Mouse (Mus musculus) kidney, postnatal 14 days (tissue): ENCODE data around the gene Mesp1.

ENCODE experiments used
- DNase-seq: peaks from one replicate; pipeline ENCODE4 v3.0.0; 2022; ENCODE audit warnings: mixed read lengths

The Mesp1 gene

GRCm38 (mm10) chr7:79793688-79794087 lies at the start of gene Mesp1:
Gene Mesp1 (minus strand): TSS chr7:79793788.
- DNase-seq: no peak

GRCm38 (mm10) chr7:79842163-79842562 lies 48.6 kb upstream of the Mesp1 start:
- DNase-seq: peak; percentile 85

- DNase-seq: peak; percentile 77
These were observed 43.7 kb upstream of the Mesp1 start for GRCm38 (mm10) chr7:79837247-79837646.

GRCm38 (mm10) chr7:79835196-79835595 lies 41.6 kb upstream of the Mesp1 start:
- no peak for DNase-seq

- DNase-seq: no peak
These were observed 39.4 kb upstream of the Mesp1 start for GRCm38 (mm10) chr7:79832980-79833379.

GRCm38 (mm10) chr7:79831585-79831984 lies 38.0 kb upstream of the Mesp1 start:
- DNase-seq: peak; percentile 65

GRCm38 (mm10) chr7:79831145-79831544 lies 37.6 kb upstream of the Mesp1 start:
- DNase-seq: no peak

GRCm38 (mm10) chr7:79828341-79828740 lies 34.8 kb upstream of the Mesp1 start:
- DNase-seq: peak; percentile 67

- DNase-seq: no peak
These were observed 28.6 kb upstream of the Mesp1 start for GRCm38 (mm10) chr7:79822092-79822695.

- no peak for DNase-seq
These were observed 26.4 kb upstream of the Mesp1 start for GRCm38 (mm10) chr7:79819996-79820395.

GRCm38 (mm10) chr7:79819515-79819914 lies 25.9 kb upstream of the Mesp1 start:
- no peak for DNase-seq

- no peak for DNase-seq
These were observed 24.7 kb upstream of the Mesp1 start for GRCm38 (mm10) chr7:79818321-79818720.

GRCm38 (mm10) chr7:79813409-79813808 lies 19.8 kb upstream of the Mesp1 start:
- no peak for DNase-seq

GRCm38 (mm10) chr7:79810611-79811506 lies 17.3 kb upstream of the Mesp1 start, which contains the start of gene Mesp2:
Gene Mesp2 (plus strand): TSS chr7:79810727.
- peak; percentile 86 for DNase-seq

GRCm38 (mm10) chr7:79808561-79808960 lies 15.0 kb upstream of the Mesp1 start:
- DNase-seq: no peak

GRCm38 (mm10) chr7:79803887-79804286 lies 10.3 kb upstream of the Mesp1 start:
- peak; percentile 64 for DNase-seq

GRCm38 (mm10) chr7:79802037-79802436 lies 8.4 kb upstream of the Mesp1 start:
- DNase-seq: no peak

GRCm38 (mm10) chr7:79801391-79801790 lies 7.8 kb upstream of the Mesp1 start:
- DNase-seq: no peak

GRCm38 (mm10) chr7:79800336-79800735 lies 6.7 kb upstream of the Mesp1 start:
- no peak for DNase-seq

- no peak for DNase-seq
These were observed 5.9 kb upstream of the Mesp1 start for GRCm38 (mm10) chr7:79799506-79799905.

GRCm38 (mm10) chr7:79799048-79799447 lies 5.5 kb upstream of the Mesp1 start:
- peak; percentile 86 for DNase-seq

GRCm38 (mm10) chr7:79798606-79799005 lies 5.0 kb upstream of the Mesp1 start:
- no peak for DNase-seq

GRCm38 (mm10) chr7:79792635-79793421 lies 760 bp downstream of the Mesp1 start:
- DNase-seq: peak; percentile 50
